Mouse (Mus musculus): Measurements from ENCODE around the gene Nsa2.
"Not testable (repeated sequence)": the region's sequence is repeated elsewhere in the genome, so short reads cannot be mapped to it uniquely, and the experiment has no call there.

Gene Nsa2

GRCm38 (mm10) chr13:97137466-97138400 lies at the start of gene Nsa2, which contains the start of gene Gfm2:
TSS of gene Nsa2 (minus strand) at chr13:97137937.
TSS of gene Gfm2 (plus strand) at chr13:97137937.
- peak; percentile 93 for DNase-seq

GRCm38 (mm10) chr13:97186346-97186745 lies 48.6 kb upstream of the Nsa2 start:
- DNase-seq, result no peak

GRCm38 (mm10) chr13:97184656-97185055 lies 46.9 kb upstream of the Nsa2 start:
- DNase-seq, result no peak

GRCm38 (mm10) chr13:97184168-97184567 lies 46.4 kb upstream of the Nsa2 start:
- no peak for DNase-seq

GRCm38 (mm10) chr13:97182821-97183220 lies 45.1 kb upstream of the Nsa2 start:
- no peak for DNase-seq

- no peak for DNase-seq
These were observed 42.5 kb upstream of the Nsa2 start for GRCm38 (mm10) chr13:97180113-97180828.

- no peak for DNase-seq
These were observed 41.2 kb upstream of the Nsa2 start for GRCm38 (mm10) chr13:97178943-97179342.

- no peak for DNase-seq
These were observed 39.0 kb upstream of the Nsa2 start for GRCm38 (mm10) chr13:97176731-97177130.

GRCm38 (mm10) chr13:97175520-97176264 lies 38.0 kb upstream of the Nsa2 start:
- no peak for DNase-seq

- peak; percentile 42 for DNase-seq
These were observed 8.1 kb upstream of the Nsa2 start for GRCm38 (mm10) chr13:97145834-97146233.

GRCm38 (mm10) chr13:97142321-97142720 lies 4.6 kb upstream of the Nsa2 start:
- DNase-seq, result no peak

GRCm38 (mm10) chr13:97138404-97138931 lies 731 bp upstream of the Nsa2 start:
- peak; percentile 21 for DNase-seq

GRCm38 (mm10) chr13:97130413-97130812 lies 7.3 kb downstream of the Nsa2 start:
- not testable (repeated sequence) for DNase-seq

- DNase-seq, result not testable (repeated sequence)
These were observed 8.1 kb downstream of the Nsa2 start for GRCm38 (mm10) chr13:97129654-97130053.

- no peak for DNase-seq
These were observed 16.4 kb downstream of the Nsa2 start for GRCm38 (mm10) chr13:97121341-97121740.

- DNase-seq, result no peak
These were observed 28.7 kb downstream of the Nsa2 start for GRCm38 (mm10) chr13:97109046-97109445.

GRCm38 (mm10) chr13:97107721-97108120 lies 30.0 kb downstream of the Nsa2 start:
- not testable (repeated sequence) for DNase-seq

- no peak for DNase-seq
These were observed 32.7 kb downstream of the Nsa2 start for GRCm38 (mm10) chr13:97104996-97105395.

- peak; percentile 52 for DNase-seq
These were observed 38.4 kb downstream of the Nsa2 start, which contains the start of gene Gm6169 for GRCm38 (mm10) chr13:97099187-97099852. TSS of gene Gm6169 (minus strand) at chr13:97099237.

- no peak for DNase-seq
These were observed 42.0 kb downstream of the Nsa2 start for GRCm38 (mm10) chr13:97095726-97096125.

- no peak for DNase-seq
These were observed 49.6 kb downstream of the Nsa2 start for GRCm38 (mm10) chr13:97088183-97088582.

- DNase-seq, result no peak
These were observed 50.3 kb downstream of the Nsa2 start for GRCm38 (mm10) chr13:97087421-97087820.
